Mouse (Mus musculus): Measurements from ENCODE around the gene Scn7a.

Scn7a gene

DNA sequence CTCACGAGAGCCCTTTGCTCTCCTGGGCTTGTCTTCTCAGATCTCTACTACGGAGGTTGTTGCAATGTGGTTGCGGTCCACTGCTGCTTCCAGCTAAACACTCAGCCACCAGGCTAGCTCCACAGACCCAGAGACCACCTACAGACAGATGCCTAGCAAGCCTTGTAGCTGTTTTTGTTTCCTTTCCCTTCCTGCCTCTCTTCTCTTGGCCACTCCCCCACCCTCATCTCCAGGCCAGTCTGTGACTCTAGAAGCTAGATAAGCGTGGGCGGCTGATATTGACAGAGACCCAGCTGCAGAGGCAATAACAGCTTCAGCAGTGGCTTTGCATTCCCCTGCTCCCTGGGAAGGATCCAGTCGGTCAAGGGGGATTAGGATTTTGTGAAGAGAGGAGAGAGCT is at the start of gene Scn7a:
TSS of gene Scn7a (minus strand) at position 150 of the 400 bp plus-strand sequence.
- no peak for DNase-seq (ENCODE audit: low spot score in 2 of 2)

DNA sequence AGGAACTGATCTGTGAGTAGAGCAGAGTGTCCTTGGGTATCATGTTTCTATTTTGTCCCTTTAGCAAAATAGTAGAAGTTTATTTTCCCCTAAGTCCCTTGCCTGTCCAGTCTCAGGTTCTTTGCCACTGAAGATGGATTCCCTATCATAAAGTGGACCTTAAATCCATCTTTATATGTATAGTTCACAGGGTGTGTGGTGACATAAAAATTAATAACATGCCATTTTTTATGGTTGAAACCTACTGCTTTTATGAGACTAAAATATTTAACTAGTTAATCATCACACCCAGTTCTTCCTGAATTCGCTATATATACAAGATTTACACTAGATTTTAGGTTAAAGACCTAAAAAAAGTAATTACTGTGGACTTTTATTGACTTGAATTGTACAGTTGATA is 43.0 kb upstream of the Scn7a start:
- DNase-seq (ENCODE audit: low spot score in 2 of 2), result no peak

- peak in 1 of 2 experiments; percentile 6 for DNase-seq (ENCODE audit: low spot score in 2 of 2)
These were observed 35.3 kb upstream of the Scn7a start for GRCm38 (mm10) chr2:66819862-66820559.

DNA sequence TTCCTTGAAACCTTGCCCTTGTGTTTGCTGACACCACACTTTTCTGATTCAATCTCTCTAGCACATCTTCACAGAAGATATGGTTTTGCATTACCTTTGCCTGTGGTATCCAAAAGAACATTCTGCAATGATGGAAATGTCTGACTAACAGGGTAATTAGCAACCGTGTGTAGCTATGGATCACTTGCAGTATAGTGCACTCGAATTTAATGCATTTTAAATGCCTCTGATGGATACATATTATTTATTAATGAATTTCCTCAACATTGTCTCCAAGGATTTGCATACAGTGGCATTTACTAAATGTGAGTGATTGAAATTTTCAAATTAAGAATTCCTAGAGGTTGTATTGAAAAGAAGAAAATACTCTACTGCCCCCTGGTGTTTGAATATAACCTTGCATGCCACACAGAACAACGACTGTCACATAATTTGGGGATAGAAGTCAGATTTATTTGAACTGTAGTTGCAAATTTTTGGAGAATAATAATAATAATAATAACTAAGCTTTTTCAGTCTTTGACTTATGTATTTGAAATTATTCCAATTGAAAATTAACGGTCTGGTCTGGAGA is 15.0 kb upstream of the Scn7a start:
- DNase-seq (ENCODE audit: low spot score in 2 of 2), result no peak

- DNase-seq (ENCODE audit: low spot score in 2 of 2), result no peak
These were observed 12.8 kb upstream of the Scn7a start for GRCm38 (mm10) chr2:66797493-66797892.

DNA sequence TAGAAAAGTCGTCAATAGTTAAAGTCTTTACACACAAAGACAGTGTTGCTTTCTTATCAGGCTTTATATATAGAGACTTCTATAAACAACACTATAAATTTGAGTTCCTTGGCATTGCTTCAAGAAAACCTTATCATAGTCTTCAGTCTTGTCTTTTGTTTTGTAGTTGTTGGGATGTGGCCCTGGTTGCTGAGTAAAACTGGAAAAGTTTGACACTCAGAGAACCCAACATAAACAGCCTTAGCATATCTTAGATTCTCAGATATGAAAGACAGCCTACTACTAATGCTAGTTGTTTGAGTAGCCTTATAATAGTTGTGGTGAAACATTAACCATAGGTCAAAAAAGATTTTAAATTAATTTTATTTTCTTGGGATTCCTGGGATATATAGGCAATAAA is 6.9 kb upstream of the Scn7a start:
- DNase-seq (ENCODE audit: low spot score in 2 of 2), result no peak

- no peak for DNase-seq (ENCODE audit: low spot score in 2 of 2)
These were observed 3.8 kb downstream of the Scn7a start for GRCm38 (mm10) chr2:66780884-66781283.

DNA sequence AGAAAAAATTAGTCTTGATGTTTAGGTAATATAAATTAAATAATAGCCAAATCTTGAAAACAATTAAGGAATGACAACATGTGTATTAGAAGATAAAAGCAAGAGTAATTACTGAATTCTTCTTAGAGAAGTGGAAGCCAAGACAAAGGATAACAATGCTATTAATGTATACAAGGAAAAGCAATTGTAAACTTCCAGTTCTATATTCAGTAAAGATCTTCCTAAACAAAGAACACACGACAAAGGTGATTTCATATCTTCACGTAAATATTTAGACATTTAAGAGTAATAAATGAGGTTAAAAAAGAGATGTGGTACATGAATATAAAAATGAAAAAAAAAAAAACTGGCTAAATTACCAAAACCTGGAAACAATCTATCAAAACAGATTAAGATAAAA is 16.7 kb downstream of the Scn7a start:
- DNase-seq (ENCODE audit: low spot score in 2 of 2), result no peak

- no peak for DNase-seq (ENCODE audit: low spot score in 2 of 2)
These were observed 19.5 kb downstream of the Scn7a start for GRCm38 (mm10) chr2:66765170-66765569.

GRCm38 (mm10) chr2:66762905-66763304 is 21.8 kb downstream of the Scn7a start:
- DNase-seq (ENCODE audit: low spot score in 2 of 2), result no peak

- DNase-seq (ENCODE audit: low spot score in 2 of 2), result no peak
These were observed 56.7 kb downstream of the Scn7a start for GRCm38 (mm10) chr2:66728002-66728401.

GRCm38 (mm10) chr2:66727585-66727974 is 57.1 kb downstream of the Scn7a start:
- DNase-seq (ENCODE audit: low spot score in 2 of 2), result no peak

GRCm38 (mm10) chr2:66726878-66727584 is 57.7 kb downstream of the Scn7a start:
- DNase-seq (ENCODE audit: low spot score in 2 of 2), result no peak

GRCm38 (mm10) chr2:66712071-66712470 is 72.6 kb downstream of the Scn7a start:
- no peak for DNase-seq (ENCODE audit: low spot score in 2 of 2)

GRCm38 (mm10) chr2:66692300-66692699 is 92.4 kb downstream of the Scn7a start:
- no peak for DNase-seq (ENCODE audit: low spot score in 2 of 2)

DNA sequence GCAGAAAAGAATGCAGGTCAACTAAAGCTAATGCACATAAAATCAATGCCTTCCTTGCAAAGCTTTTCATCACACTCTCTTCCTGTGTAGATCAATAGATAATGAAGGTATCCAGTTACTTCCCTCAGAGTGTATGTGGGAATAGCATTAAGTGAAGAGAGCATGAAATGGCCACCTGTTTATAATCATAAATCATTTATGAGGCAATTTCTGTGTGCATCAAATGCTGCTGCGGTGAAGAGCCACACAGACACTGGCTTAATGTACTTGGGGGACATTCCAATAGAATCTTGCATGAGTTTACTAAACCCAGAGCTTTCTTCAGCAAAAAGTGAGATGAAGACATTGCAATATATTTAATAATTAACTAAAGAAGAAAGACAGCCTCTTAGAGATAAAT is 122.7 kb downstream of the Scn7a start:
- no peak for DNase-seq (ENCODE audit: low spot score in 2 of 2)

DNA sequence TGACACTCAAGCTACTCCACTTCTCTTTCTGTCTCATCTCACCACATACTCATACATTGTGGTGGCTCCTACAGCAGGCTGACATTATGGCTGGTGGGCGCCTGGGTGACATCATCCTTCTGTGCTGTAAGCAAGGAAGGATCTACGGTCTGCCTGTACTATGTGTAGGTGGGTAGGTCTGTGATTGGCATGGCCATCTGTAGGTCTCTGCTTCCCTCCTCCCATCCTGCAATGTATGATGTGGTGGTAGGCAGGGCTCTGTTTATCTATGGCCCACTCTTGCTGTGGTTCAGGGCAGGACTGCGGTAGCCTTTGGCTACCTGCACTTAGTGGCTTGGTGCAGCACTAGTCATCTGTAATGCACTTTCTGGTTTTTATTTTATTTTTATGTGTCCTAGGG is 128.3 kb downstream of the Scn7a start:
- no peak for DNase-seq (ENCODE audit: low spot score in 2 of 2)

GRCm38 (mm10) chr2:66655431-66655830 is 129.3 kb downstream of the Scn7a start:
- no peak for DNase-seq (ENCODE audit: low spot score in 2 of 2)

DNA sequence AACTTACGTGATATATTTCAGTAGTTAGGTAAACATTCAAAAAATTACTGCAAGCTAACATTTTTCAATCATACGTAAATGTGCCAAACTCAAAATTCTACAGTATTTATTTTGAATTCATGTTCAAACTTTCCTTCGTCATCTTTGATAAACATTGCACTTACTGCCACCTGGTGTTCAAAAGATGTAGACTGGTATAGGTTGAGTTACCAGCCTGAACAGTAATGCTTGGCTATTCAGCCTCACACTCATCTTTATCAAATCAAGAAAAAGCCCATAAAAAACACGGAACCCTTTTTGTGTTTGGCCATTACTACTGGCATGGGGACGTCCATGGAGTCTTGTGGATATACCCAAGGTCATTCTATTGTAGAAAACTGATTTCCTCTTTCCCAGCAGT is 140.3 kb downstream of the Scn7a start:
- DNase-seq (ENCODE audit: low spot score in 2 of 2), result no peak

- DNase-seq (ENCODE audit: low spot score in 2 of 2), result peak; percentile 7 to 27
These were observed 149.9 kb downstream of the Scn7a start, which contains the start of gene Scn9a for GRCm38 (mm10) chr2:66634580-66635359. Gene Scn9a, minus strand, starts transcription at chr2:66634962.

- DNase-seq (ENCODE audit: low spot score in 2 of 2), result no peak
These were observed 152.0 kb downstream of the Scn7a start for GRCm38 (mm10) chr2:66632728-66633127.

All from frontal cortex, postnatal 10 days (tissue).